Mouse (Mus musculus): ENCODE measurements around the gene B230104I21Rik. TPM values are rescaled to one million over a fixed set of nuclear protein-coding genes. Genes with fewer than 3 reads are reported as not detected.

B230104I21Rik gene
- polyA plus RNA-seq, 2 experiments, result not detected

DNA sequence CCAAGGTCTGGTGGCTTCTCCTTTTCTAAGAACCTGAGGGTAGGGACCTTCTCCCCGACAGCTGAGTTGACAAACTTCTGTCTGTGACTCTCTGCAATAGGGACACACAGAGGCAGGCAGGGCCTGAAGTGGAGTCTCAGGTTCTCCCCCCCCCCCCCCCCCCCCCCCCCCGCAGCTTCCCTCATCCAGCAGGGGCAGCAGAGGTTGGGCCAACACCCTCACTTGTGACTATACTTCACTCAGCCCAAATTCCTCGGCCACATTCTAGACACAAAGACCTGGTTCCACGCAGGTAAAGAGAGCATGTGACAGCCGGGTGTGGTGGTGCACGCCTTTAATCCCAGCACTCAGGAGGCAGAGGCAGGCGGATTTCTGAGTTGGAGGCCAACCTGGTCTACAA is 24.5 kb downstream of the B230104I21Rik start:
- Histone ChIP-seq H3K9me3 (ENCODE audit: control insufficient read depth, low read length) (no peaks in the 10 kb centered on the region), H3K27me3 (ENCODE audit: control insufficient read depth, insufficient read depth, low read length) (no peaks in the 10 kb centered on the region), H3K4me2 (replicated peaks; ENCODE audit: low read depth, low read length, severe bottlenecking) (no peak overlapping the region), H3K27ac (replicated peaks; ENCODE audit: low read depth, low read length) (no peak overlapping the region), H3K9ac (ENCODE audit: low read depth, low read length, severe bottlenecking) (no peak overlapping the region), H3K4me3 (replicated peaks; ENCODE audit: low read length) (no peak overlapping the region), H3K36me3 (ENCODE audit: control insufficient read depth, insufficient read depth, low read length) (peaks cover 1% of the 10 kb centered on the region), H3K4me1 (ENCODE audit: control insufficient read depth, insufficient read depth, low read length) (peaks cover 16% of the 10 kb centered on the region; the same call in 1 of the 2 replicates)
- WGBS, result 84% methylated on average over 6 of the region's 7 CpGs
- TF ChIP-seq POLR2A (IDR thresholded peaks at IDR 0.05; ENCODE audit: borderline replicate concordance, extremely low read depth, insufficient read depth, insufficient read length), result no peak
- ATAC-seq (ENCODE audit: low FRiP score, low read depth) (no peak), DNase-seq (ENCODE audit: low spot score) (no peak)

DNA sequence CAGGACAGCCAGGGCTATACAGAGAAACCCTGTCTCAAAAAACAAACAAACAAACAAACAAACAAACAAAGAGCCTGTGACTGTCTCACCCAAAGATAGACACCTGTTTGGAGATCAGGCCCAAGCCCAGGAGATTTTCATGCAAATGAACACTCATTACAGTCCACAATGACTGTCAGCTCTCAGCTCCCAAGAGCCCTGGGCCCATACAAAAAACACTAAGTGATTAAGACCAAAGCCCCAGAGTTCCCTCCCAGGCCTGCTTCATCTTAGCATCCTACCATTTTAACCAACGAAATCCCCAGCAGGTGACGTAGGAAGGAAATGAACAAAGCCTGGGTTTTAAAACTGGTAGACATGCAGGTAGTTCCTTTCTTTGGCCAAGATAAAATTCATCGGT is 24.9 kb downstream of the B230104I21Rik start:
- H3K4me2 ChIP-seq (replicated peaks; ENCODE audit: low read depth, low read length, severe bottlenecking), result no peak overlapping the region
- no peak for TF ChIP-seq POLR2A (IDR thresholded peaks at IDR 0.05; ENCODE audit: borderline replicate concordance, extremely low read depth, insufficient read depth, insufficient read length)
- no peak overlapping the region for H3K4me3 ChIP-seq (replicated peaks; ENCODE audit: low read length)
- WGBS, result 84% methylated on average over 3 of the region's 3 CpGs
- H3K4me1 ChIP-seq (ENCODE audit: control insufficient read depth, insufficient read depth, low read length), result peaks cover 16% of the 10 kb centered on the region; the same call in 1 of the 2 replicates
- no peak overlapping the region for H3K27ac ChIP-seq (replicated peaks; ENCODE audit: low read depth, low read length)
- H3K9ac ChIP-seq (ENCODE audit: low read depth, low read length, severe bottlenecking), result no peak overlapping the region
- no peak for ATAC-seq (ENCODE audit: low FRiP score, low read depth)
- DNase-seq (ENCODE audit: low spot score), result no peak
- H3K27me3 ChIP-seq (ENCODE audit: control insufficient read depth, insufficient read depth, low read length), result no peaks in the 10 kb centered on the region
- no peaks in the 10 kb centered on the region for H3K9me3 ChIP-seq (ENCODE audit: control insufficient read depth, low read length)
- H3K36me3 ChIP-seq (ENCODE audit: control insufficient read depth, insufficient read depth, low read length), result peaks cover 5% of the 10 kb centered on the region

DNA sequence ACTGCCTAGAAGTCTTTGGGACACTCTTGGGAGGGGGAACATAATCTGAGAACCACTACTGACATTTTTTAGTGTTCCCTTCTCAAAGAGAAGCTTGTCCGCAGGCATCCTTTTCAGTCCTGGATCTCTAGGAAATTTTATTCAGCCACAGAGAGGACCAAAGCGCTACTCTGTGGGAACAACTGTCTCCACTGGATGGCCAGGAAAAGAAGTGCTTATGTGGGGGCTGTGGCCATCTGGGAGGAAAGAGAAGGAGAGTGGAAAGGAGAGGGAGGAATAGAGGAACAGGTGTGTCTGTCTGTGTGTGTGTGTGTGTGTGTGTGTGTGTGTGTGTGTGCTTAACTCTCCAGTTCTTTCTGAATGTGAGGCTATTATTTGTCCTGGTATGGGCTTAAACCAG is 28.8 kb downstream of the B230104I21Rik start:
- Histone ChIP-seq H3K4me2 (replicated peaks; ENCODE audit: low read depth, low read length, severe bottlenecking) (no peak overlapping the region), H3K4me3 (replicated peaks; ENCODE audit: low read length) (no peak overlapping the region), H3K9ac (ENCODE audit: low read depth, low read length, severe bottlenecking) (no peak overlapping the region), H3K27me3 (ENCODE audit: control insufficient read depth, insufficient read depth, low read length) (no peaks in the 10 kb centered on the region), H3K4me1 (ENCODE audit: control insufficient read depth, insufficient read depth, low read length) (peaks cover 5% of the 10 kb centered on the region; the same call in 1 of the 2 replicates), H3K9me3 (ENCODE audit: control insufficient read depth, low read length) (no peaks in the 10 kb centered on the region), H3K27ac (replicated peaks; ENCODE audit: low read depth, low read length) (no peak overlapping the region), H3K36me3 (ENCODE audit: control insufficient read depth, insufficient read depth, low read length) (peaks cover 15% of the 10 kb centered on the region)
- no peak for ATAC-seq (ENCODE audit: low FRiP score, low read depth)
- DNase-seq (ENCODE audit: low spot score), result no peak
- TF ChIP-seq POLR2A (IDR thresholded peaks at IDR 0.05; ENCODE audit: borderline replicate concordance, extremely low read depth, insufficient read depth, insufficient read length), result no peak
- WGBS, result 94% methylated on average over 2 of the region's 2 CpGs

DNA sequence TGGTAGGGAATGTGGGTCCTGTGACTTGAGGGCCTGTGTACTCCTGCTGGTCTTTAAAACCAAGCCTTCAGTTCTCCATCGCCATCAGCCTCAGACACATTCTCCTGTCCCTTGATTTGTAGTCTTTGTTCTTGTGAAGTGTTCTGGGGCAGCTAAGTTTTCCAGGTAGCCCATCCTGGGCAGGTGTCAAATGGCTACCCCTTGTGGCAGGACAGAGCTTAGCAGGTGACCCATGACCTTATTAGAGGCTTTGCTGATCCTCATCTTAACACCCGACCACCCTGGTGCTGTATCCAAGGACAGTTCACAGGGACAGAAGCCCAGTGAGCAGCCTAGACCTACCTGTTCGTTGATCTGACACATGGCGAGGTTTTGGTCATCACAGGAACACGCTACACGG is 30.9 kb downstream of the B230104I21Rik start:
- Histone ChIP-seq H3K9me3 (ENCODE audit: control insufficient read depth, low read length) (no peaks in the 10 kb centered on the region), H3K4me3 (replicated peaks; ENCODE audit: low read length) (no peak overlapping the region), H3K27ac (replicated peaks; ENCODE audit: low read depth, low read length) (no peak overlapping the region), H3K36me3 (ENCODE audit: control insufficient read depth, insufficient read depth, low read length) (peaks cover 15% of the 10 kb centered on the region), H3K27me3 (ENCODE audit: control insufficient read depth, insufficient read depth, low read length) (no peaks in the 10 kb centered on the region), H3K9ac (ENCODE audit: low read depth, low read length, severe bottlenecking) (no peak overlapping the region), H3K4me1 (ENCODE audit: control insufficient read depth, insufficient read depth, low read length) (peaks cover 8% of the 10 kb centered on the region), H3K4me2 (replicated peaks; ENCODE audit: low read depth, low read length, severe bottlenecking) (no peak overlapping the region)
- TF ChIP-seq POLR2A (IDR thresholded peaks at IDR 0.05; ENCODE audit: borderline replicate concordance, extremely low read depth, insufficient read depth, insufficient read length), result no peak
- no peak for ATAC-seq (ENCODE audit: low FRiP score, low read depth)
- WGBS, result 88% methylated on average over 6 of the region's 6 CpGs
- no peak for DNase-seq (ENCODE audit: low spot score)

DNA sequence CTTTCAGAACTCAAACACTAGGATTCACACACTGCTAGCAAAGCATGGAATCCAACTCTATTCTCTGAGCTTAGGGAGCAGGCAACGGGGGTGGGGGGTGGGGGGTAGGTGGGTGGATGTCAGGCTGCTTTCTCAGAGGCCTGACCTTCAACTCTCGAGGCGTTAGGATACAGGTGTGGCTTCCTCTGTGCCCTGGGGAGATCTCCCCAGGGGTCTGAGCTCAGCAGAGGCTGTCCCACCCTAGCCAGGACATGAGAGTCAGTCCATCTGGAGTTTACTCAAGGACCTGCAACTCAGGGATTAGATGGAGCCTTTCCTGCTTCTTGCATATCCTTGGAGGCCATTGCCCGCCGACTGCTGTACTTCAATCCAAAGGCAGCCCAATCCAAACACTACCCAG is 33.2 kb downstream of the B230104I21Rik start:
- DNase-seq (ENCODE audit: low spot score) (no peak), ATAC-seq (ENCODE audit: low FRiP score, low read depth) (no peak)
- Histone ChIP-seq H3K9ac (ENCODE audit: low read depth, low read length, severe bottlenecking) (no peak overlapping the region), H3K36me3 (ENCODE audit: control insufficient read depth, insufficient read depth, low read length) (peaks cover 15% of the 10 kb centered on the region), H3K4me2 (replicated peaks; ENCODE audit: low read depth, low read length, severe bottlenecking) (no peak overlapping the region), H3K4me1 (ENCODE audit: control insufficient read depth, insufficient read depth, low read length) (peaks cover 13% of the 10 kb centered on the region), H3K4me3 (replicated peaks; ENCODE audit: low read length) (no peak overlapping the region), H3K27me3 (ENCODE audit: control insufficient read depth, insufficient read depth, low read length) (no peaks in the 10 kb centered on the region), H3K27ac (replicated peaks; ENCODE audit: low read depth, low read length) (no peak overlapping the region), H3K9me3 (ENCODE audit: control insufficient read depth, low read length) (no peaks in the 10 kb centered on the region)
- no peak for TF ChIP-seq POLR2A (IDR thresholded peaks at IDR 0.05; ENCODE audit: borderline replicate concordance, extremely low read depth, insufficient read depth, insufficient read length)
- 77% methylated on average over 4 of the region's 5 CpGs for WGBS

DNA sequence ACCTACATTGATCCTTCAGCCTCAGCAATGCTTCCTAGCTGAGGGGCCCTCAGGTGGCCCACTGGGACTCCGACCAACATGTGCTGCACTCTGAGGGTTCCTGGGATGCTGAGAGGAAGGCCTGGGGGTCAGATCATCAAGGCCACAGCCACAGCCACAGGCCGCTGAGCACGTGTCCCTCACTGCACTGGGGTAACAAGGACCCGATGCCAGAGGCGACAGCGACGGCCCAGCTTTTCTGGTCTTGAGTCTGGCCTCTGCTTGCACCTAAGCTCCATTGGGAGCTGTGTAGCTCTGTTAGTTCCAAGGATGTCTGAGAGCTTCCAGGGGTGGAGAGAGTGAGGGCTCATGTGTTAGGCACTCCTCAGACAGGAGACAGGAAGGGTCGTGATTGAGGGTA is 34.9 kb downstream of the B230104I21Rik start:
- no peaks in the 10 kb centered on the region for H3K9me3 ChIP-seq (ENCODE audit: control insufficient read depth, low read length)
- TF ChIP-seq POLR2A (IDR thresholded peaks at IDR 0.05; ENCODE audit: borderline replicate concordance, extremely low read depth, insufficient read depth, insufficient read length), result no peak
- 42% methylated on average over 8 of the region's 8 CpGs for WGBS
- H3K27me3 ChIP-seq (ENCODE audit: control insufficient read depth, insufficient read depth, low read length), result no peaks in the 10 kb centered on the region
- no peak overlapping the region for H3K4me2 ChIP-seq (replicated peaks; ENCODE audit: low read depth, low read length, severe bottlenecking)
- H3K36me3 ChIP-seq (ENCODE audit: control insufficient read depth, insufficient read depth, low read length), result peaks cover 10% of the 10 kb centered on the region
- no peak for DNase-seq (ENCODE audit: low spot score)
- H3K9ac ChIP-seq (ENCODE audit: low read depth, low read length, severe bottlenecking), result no peak overlapping the region
- H3K4me1 ChIP-seq (ENCODE audit: control insufficient read depth, insufficient read depth, low read length), result peaks cover 13% of the 10 kb centered on the region
- no peak for ATAC-seq (ENCODE audit: low FRiP score, low read depth)
- 0 out of 2 replicates have a peak overlapping the region, but pooled peaks have one; percentile 43 for H3K27ac ChIP-seq (replicated peaks; ENCODE audit: low read depth, low read length)
- H3K4me3 ChIP-seq (replicated peaks; ENCODE audit: low read length), result no peak overlapping the region

Data from limb, embryonic 14.5 days (tissue).